Mouse (Mus musculus) T-helper 1 cell (primary cell): Measurements from ENCODE around the gene Reln.

ENCODE experiments used
- in situ Hi-C: fragments of 300-600 bp; cut with MboI, MseI; formaldehyde crosslinking; loops from one replicate; pipeline ENCODE4 v1.15.1; 2025; ENCODE audit warnings: high pct_unique_total_duplicates

Reln gene

DNA sequence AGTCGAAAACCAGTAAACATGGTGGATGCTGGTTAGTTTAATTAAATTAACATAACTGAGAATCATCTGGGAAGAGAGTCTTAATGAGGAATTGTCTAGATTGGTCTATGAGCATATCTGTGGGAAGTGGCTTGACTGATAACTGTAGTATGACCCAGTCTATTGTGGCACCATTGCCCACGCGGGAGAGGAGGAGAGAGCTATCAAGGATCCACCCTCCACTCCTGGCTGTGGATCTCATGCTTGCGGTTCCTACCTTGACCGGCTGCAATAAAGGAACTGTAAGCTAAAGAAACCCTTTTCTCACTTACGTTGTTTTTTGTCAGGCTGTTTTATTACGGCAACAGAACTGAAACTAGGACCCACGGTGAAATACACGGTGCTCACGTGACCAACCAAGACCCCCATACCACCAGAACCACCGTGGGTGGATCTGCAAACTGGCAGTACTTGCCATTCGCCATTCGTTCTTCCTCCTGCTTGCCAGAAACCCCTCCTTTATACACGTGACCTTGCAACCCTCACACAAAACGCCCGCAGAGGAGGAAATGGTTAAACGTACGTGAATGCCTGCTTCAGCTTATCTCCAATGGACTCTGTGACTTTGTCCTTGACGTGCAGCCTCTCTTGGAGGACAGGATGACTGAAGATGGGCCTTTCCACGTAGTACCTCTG, 497.7 kb downstream of the Reln start:
- in situ Hi-C loops: no loop called here

GRCm38 (mm10) chr5:21844676-21845075, 499.8 kb downstream of the Reln start:
- in situ Hi-C loops: no loop called here
